Mouse (Mus musculus): Measurements from ENCODE around the gene Tgfbr3. TPM values are rescaled to one million over a fixed set of nuclear protein-coding genes. Genes with fewer than 3 reads are reported as not detected.
"Not testable (repeated sequence)": the region's sequence is repeated elsewhere in the genome, so short reads cannot be mapped to it uniquely, and the experiment has no call there.

The Tgfbr3 gene
- polyA plus RNA-seq, 1 experiment from 2014 or later: 12.4 TPM

GRCm38 (mm10) chr5:107227580-107227979 is 61.8 kb downstream of the Tgfbr3 start:
- H3K27ac ChIP-seq (replicated peaks; ENCODE audit: low read depth, low read length): no peak overlapping the region
- H3K9me3 ChIP-seq (ENCODE audit: control insufficient read depth, low read length): no peaks in the 10 kb centered on the region
- H3K4me3 ChIP-seq (ENCODE audit: low read depth, low read length): no peak overlapping the region
- no peak overlapping the region for H3K4me2 ChIP-seq (ENCODE audit: low read depth, severe bottlenecking)
- no peaks in the 10 kb centered on the region for H3K27me3 ChIP-seq (ENCODE audit: control insufficient read depth, insufficient read depth, low read length)
- H3K4me1 ChIP-seq (ENCODE audit: control insufficient read depth, insufficient read depth, low read length): peaks cover 12% of the 10 kb centered on the region
- H3K36me3 ChIP-seq (ENCODE audit: control insufficient read depth, insufficient read depth, low read length): no peaks in the 10 kb centered on the region
- H3K9ac ChIP-seq (ENCODE audit: low read length): no peak overlapping the region
- DNase-seq (ENCODE audit: low spot score): no peak
- no peak for ATAC-seq (ENCODE audit: insufficient number of reproducible peaks, low FRiP score, low TSS enrichment, low read depth)

- H3K4me1 ChIP-seq (ENCODE audit: control insufficient read depth, insufficient read depth, low read length): peaks cover 30% of the 10 kb centered on the region
- H3K27ac ChIP-seq (replicated peaks; ENCODE audit: low read depth, low read length): no peak overlapping the region
- WGBS: 71% methylated on average over 7 of the region's 7 CpGs
- no peak for ATAC-seq (ENCODE audit: insufficient number of reproducible peaks, low FRiP score, low TSS enrichment, low read depth)
- H3K9me3 ChIP-seq (ENCODE audit: control insufficient read depth, low read length): no peaks in the 10 kb centered on the region
- H3K4me3 ChIP-seq (ENCODE audit: low read depth, low read length): no peak overlapping the region
- H3K4me2 ChIP-seq (ENCODE audit: low read depth, severe bottlenecking): no peak overlapping the region
- H3K27me3 ChIP-seq (ENCODE audit: control insufficient read depth, insufficient read depth, low read length): no peaks in the 10 kb centered on the region
- DNase-seq (ENCODE audit: low spot score): no peak
- no peak overlapping the region for H3K9ac ChIP-seq (ENCODE audit: low read length)
- H3K36me3 ChIP-seq (ENCODE audit: control insufficient read depth, insufficient read depth, low read length): no peaks in the 10 kb centered on the region
Observed at GRCm38 (mm10) chr5:107224820-107225417, 64.5 kb downstream of the Tgfbr3 start.

- H3K9ac ChIP-seq (ENCODE audit: low read length): no peak overlapping the region
- DNase-seq (ENCODE audit: low spot score) (no peak), ATAC-seq (ENCODE audit: insufficient number of reproducible peaks, low FRiP score, low TSS enrichment, low read depth) (no peak)
- H3K4me3 ChIP-seq (ENCODE audit: low read depth, low read length): no peak overlapping the region
- no peaks in the 10 kb centered on the region for H3K36me3 ChIP-seq (ENCODE audit: control insufficient read depth, insufficient read depth, low read length)
- H3K9me3 ChIP-seq (ENCODE audit: control insufficient read depth, low read length): no peaks in the 10 kb centered on the region
- no peak overlapping the region; the same call in 1 of the 2 replicates for H3K27ac ChIP-seq (replicated peaks; ENCODE audit: low read depth, low read length)
- peaks cover 33% of the 10 kb centered on the region for H3K4me1 ChIP-seq (ENCODE audit: control insufficient read depth, insufficient read depth, low read length)
- WGBS: 66% methylated on average over 5 of the region's 5 CpGs
- no peaks in the 10 kb centered on the region for H3K27me3 ChIP-seq (ENCODE audit: control insufficient read depth, insufficient read depth, low read length)
- no peak overlapping the region for H3K4me2 ChIP-seq (ENCODE audit: low read depth, severe bottlenecking)
Observed at GRCm38 (mm10) chr5:107224151-107224550, 65.3 kb downstream of the Tgfbr3 start.

DNA sequence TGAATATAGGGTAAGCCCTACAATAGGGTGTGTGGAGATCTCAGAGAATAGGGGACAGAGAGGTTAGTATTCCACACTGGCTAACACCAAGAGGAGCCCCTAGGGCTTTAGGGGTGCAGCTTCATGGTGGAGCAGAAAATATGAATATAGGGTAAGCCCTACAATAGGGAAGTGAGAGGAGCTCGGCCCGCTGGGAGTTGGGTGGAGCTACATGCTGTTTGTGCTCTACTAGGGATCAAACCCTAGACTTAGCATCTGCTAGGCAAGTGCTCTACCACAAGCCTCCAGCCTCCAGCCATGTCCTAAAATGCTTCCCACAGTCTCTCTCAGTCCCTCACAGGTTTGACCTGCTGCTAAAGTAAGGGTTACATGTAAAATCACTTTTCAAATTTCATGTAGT is 65.9 kb downstream of the Tgfbr3 start:
- not testable (repeated sequence) for H3K27ac ChIP-seq (replicated peaks; ENCODE audit: low read depth, low read length); H3K27me3 ChIP-seq (ENCODE audit: control insufficient read depth, insufficient read depth, low read length); H3K4me2 ChIP-seq (ENCODE audit: low read depth, severe bottlenecking); ATAC-seq (ENCODE audit: insufficient number of reproducible peaks, low FRiP score, low TSS enrichment, low read depth); DNase-seq (ENCODE audit: low spot score); H3K36me3 ChIP-seq (ENCODE audit: control insufficient read depth, insufficient read depth, low read length); H3K9me3 ChIP-seq (ENCODE audit: control insufficient read depth, low read length); H3K9ac ChIP-seq (ENCODE audit: low read length); H3K4me3 ChIP-seq (ENCODE audit: low read depth, low read length)
- H3K4me1 ChIP-seq (ENCODE audit: control insufficient read depth, insufficient read depth, low read length): peaks cover 33% of the 10 kb centered on the region
- WGBS: 83% methylated on average over 2 of the region's 2 CpGs

DNA sequence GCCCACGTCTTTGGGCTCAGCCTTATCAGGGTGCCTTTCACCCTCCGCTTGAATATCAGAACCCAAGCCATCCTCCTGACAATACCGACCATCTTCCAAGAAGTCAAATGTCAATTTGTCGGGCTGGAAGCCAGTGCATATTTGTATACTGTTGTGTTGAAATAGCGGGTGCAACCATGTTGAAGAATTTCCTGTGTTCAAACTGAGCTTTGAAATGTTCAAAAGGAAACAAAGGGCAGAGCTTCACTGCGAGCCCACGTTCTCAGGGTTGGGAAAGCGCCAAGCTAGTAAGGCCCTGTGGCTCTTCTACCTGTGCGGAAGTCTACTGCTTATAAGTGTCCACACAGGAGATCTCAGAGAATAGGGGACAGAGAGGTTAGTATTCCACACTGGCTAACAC is 66.4 kb downstream of the Tgfbr3 start:
- Histone ChIP-seq H3K4me3 (ENCODE audit: low read depth, low read length) (no peak overlapping the region), H3K4me2 (ENCODE audit: low read depth, severe bottlenecking) (no peak overlapping the region), H3K27me3 (ENCODE audit: control insufficient read depth, insufficient read depth, low read length) (no peaks in the 10 kb centered on the region), H3K4me1 (ENCODE audit: control insufficient read depth, insufficient read depth, low read length) (peaks cover 33% of the 10 kb centered on the region), H3K9ac (ENCODE audit: low read length) (no peak overlapping the region), H3K27ac (replicated peaks; ENCODE audit: low read depth, low read length) (peak overlapping the region; percentile 16), H3K9me3 (ENCODE audit: control insufficient read depth, low read length) (no peaks in the 10 kb centered on the region), H3K36me3 (ENCODE audit: control insufficient read depth, insufficient read depth, low read length) (no peaks in the 10 kb centered on the region)
- no peak for ATAC-seq (ENCODE audit: insufficient number of reproducible peaks, low FRiP score, low TSS enrichment, low read depth)
- DNase-seq (ENCODE audit: low spot score): no peak
- 85% methylated on average over 9 of the region's 9 CpGs for WGBS

GRCm38 (mm10) chr5:107222670-107223005 is 66.8 kb downstream of the Tgfbr3 start:
- peaks cover 33% of the 10 kb centered on the region for H3K4me1 ChIP-seq (ENCODE audit: control insufficient read depth, insufficient read depth, low read length)
- WGBS: 15% methylated on average over 1 of the region's 1 CpGs
- H3K36me3 ChIP-seq (ENCODE audit: control insufficient read depth, insufficient read depth, low read length): no peaks in the 10 kb centered on the region
- no peaks in the 10 kb centered on the region for H3K27me3 ChIP-seq (ENCODE audit: control insufficient read depth, insufficient read depth, low read length)
- no peak overlapping the region for H3K4me2 ChIP-seq (ENCODE audit: low read depth, severe bottlenecking)
- no peak for DNase-seq (ENCODE audit: low spot score)
- no peak overlapping the region for H3K9ac ChIP-seq (ENCODE audit: low read length)
- no peaks in the 10 kb centered on the region for H3K9me3 ChIP-seq (ENCODE audit: control insufficient read depth, low read length)
- H3K27ac ChIP-seq (replicated peaks; ENCODE audit: low read depth, low read length): peak overlapping the region; percentile 16
- no peak overlapping the region for H3K4me3 ChIP-seq (ENCODE audit: low read depth, low read length)
- ATAC-seq (ENCODE audit: insufficient number of reproducible peaks, low FRiP score, low TSS enrichment, low read depth): no peak

DNA sequence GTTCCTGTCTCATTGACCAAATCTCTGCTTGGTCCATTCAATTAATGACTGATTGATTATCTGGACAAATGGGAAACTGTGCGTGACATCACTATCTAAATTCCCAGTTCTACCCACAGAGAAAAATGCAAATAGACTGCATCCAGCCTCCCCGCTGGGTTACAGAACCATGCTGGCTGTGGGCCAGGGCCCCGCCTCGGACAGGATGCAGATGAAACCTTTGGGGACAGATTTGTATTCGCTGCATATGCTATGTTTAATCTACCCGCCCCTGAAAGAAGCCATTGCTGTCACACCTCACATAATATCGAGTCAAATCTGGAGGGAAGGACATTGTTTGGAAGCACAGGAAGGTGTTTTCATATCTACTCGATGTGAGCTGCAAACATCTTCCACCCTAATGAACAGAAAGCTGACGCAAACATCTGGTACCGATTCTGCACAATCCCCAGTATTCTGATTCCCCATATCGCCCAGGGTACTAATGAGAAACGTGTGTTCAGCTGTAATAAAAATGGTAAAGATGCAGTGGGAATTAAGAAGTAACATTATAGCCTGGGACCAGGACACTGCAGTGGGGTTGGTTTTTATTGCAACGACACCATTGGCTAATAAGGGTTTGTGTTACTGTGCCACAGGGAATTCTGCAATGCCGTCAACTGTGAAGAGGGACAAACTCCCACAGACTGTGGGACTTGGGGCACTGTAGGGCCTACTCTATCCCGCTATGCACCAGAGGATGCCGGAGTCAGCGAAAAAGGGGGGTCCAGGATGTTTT is 67.3 kb downstream of the Tgfbr3 start:
- WGBS: 25% methylated on average over 17 of the region's 17 CpGs
- peak overlapping the region; percentile 49; the same call in 1 of the 2 replicates for H3K27ac ChIP-seq (replicated peaks; ENCODE audit: low read depth, low read length)

DNA sequence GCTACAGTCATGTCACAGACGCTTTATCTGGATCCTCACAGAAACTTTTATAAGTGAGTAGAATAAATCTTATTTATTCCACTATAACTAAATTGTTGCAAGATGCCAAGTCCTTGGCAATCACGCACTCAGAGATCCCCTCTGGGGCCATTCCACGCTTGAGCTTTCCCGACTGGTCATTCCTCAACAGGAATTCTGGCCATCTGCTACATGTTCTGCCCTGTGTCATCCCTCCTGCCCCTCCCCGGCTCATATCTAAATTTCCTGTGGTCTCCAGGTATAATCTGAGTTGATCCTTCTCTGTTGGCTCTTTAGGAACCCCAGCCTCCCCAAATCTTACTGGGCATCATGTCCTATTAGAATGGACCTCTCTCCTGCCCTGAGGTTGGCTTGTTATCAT is 68.5 kb downstream of the Tgfbr3 start:
- Histone ChIP-seq H3K4me2 (ENCODE audit: low read depth, severe bottlenecking) (no peak overlapping the region), H3K4me3 (ENCODE audit: low read depth, low read length) (no peak overlapping the region), H3K27me3 (ENCODE audit: control insufficient read depth, insufficient read depth, low read length) (no peaks in the 10 kb centered on the region), H3K27ac (replicated peaks; ENCODE audit: low read depth, low read length) (no peak overlapping the region), H3K4me1 (ENCODE audit: control insufficient read depth, insufficient read depth, low read length) (peaks cover 36% of the 10 kb centered on the region), H3K36me3 (ENCODE audit: control insufficient read depth, insufficient read depth, low read length) (no peaks in the 10 kb centered on the region), H3K9me3 (ENCODE audit: control insufficient read depth, low read length) (no peaks in the 10 kb centered on the region), H3K9ac (ENCODE audit: low read length) (no peak overlapping the region)
- ATAC-seq (ENCODE audit: insufficient number of reproducible peaks, low FRiP score, low TSS enrichment, low read depth) (no peak), DNase-seq (ENCODE audit: low spot score) (no peak)
- 73% methylated on average over 5 of the region's 5 CpGs for WGBS

More for the DNA sequence above, 67.3 kb downstream of the Tgfbr3 start:
- H3K9ac ChIP-seq (ENCODE audit: low read length): no peak overlapping the region
- H3K9me3 ChIP-seq (ENCODE audit: control insufficient read depth, low read length): no peaks in the 10 kb centered on the region
- H3K27me3 ChIP-seq (ENCODE audit: control insufficient read depth, insufficient read depth, low read length): no peaks in the 10 kb centered on the region
- peak overlapping the region; percentile 3; the same call in 1 of the 2 replicates for H3K4me2 ChIP-seq (ENCODE audit: low read depth, severe bottlenecking)
- ATAC-seq (ENCODE audit: insufficient number of reproducible peaks, low FRiP score, low TSS enrichment, low read depth) (peak; percentile 88), DNase-seq (ENCODE audit: low spot score) (peak; percentile 73)
- H3K36me3 ChIP-seq (ENCODE audit: control insufficient read depth, insufficient read depth, low read length): no peaks in the 10 kb centered on the region
- H3K4me3 ChIP-seq (ENCODE audit: low read depth, low read length): no peak overlapping the region
- H3K4me1 ChIP-seq (ENCODE audit: control insufficient read depth, insufficient read depth, low read length): peaks cover 33% of the 10 kb centered on the region
